Mouse (Mus musculus): Measurements from ENCODE around the gene Ramp1.

Gene Ramp1

DNA sequence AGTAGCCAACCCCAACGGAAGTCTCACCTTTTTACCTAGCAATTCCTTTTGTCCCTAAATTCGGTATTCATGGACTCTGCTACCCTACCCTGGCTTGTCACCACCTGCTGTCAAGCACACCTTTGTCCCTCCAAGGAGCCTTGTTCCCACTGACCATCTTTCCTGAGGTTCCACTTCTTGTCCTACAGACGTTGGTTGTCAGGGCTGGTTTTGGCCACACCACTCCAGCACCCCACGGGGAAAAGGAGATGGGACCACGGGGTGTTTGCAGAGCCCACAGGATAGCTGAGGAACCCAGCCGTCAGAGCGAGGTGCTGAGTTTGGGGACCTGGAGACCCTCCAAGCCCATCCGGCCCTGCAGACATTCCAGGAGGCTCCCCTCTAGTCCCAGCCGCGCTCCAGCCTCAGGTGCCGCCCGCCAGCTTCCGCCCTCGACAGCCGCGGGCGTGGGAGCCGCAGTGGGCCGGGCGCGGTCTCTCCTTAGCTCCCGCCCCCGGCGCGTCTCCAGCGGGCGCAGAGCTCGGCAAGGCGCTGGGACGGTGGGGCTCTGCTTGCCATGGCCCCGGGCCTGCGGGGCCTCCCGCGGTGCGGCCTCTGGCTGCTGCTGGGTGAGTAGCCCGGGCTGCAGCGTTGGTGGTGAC is at the start of gene Ramp1:
Gene Ramp1 (plus strand): TSS at position 290 of the 641 bp plus-strand sequence.
- DNase-seq: peak; percentile 88

GRCm38 (mm10) chr1:91137036-91137435 is 42.6 kb upstream of the Ramp1 start:
- no peak for DNase-seq

DNA sequence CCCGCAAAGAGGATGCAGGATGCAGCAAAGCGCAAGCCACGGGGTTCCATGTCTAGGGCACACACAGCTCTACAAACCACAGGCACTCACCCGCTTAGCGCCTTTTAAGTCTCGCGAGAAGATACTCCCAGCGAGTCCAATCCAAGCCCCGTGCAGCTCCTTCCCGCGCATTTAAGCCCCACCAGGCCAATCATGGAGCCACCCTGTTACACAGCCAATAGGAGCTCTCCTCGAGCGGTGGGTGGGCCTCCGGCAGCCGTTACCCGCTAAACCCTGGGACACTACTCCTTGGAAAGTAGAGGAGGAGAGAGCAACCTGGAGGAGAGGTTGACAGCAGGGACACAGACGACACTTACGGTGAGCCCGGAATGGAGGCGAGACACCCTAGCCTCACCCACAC is 34.8 kb upstream of the Ramp1 start, which contains the start of gene Rbm44:
Gene Rbm44 (plus strand): TSS at position 277 of the 400 bp plus-strand sequence.
- peak; percentile 9 for DNase-seq

DNA sequence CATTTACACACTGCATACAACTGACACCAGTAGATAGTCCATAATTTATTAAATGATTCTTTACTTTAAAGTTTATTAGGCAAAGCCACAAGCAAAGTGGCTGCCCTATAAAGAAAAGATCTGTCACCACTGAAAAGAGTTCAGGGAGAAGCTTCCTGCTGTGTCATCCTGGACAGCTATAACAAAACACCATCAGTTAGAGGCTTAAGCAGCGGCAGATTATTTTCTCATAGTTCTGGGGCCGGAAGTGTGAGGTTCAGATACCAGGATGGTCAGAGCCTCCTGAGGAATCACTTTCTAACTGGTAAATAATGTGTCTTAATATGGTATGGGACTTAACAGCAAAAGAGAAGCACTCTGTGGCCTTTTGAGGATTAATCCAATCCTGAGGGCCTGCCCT is 28.1 kb upstream of the Ramp1 start:
- no peak for DNase-seq

- DNase-seq: no peak
These were observed 12.8 kb upstream of the Ramp1 start for GRCm38 (mm10) chr1:91166798-91167197.

GRCm38 (mm10) chr1:91169157-91169556 is 10.5 kb upstream of the Ramp1 start:
- no peak for DNase-seq

- DNase-seq: no peak
These were observed 4.8 kb upstream of the Ramp1 start for GRCm38 (mm10) chr1:91174796-91175195.

- no peak for DNase-seq
These were observed 3.6 kb upstream of the Ramp1 start for GRCm38 (mm10) chr1:91176026-91176425.

GRCm38 (mm10) chr1:91176871-91177270 is 2.8 kb upstream of the Ramp1 start:
- no peak for DNase-seq

DNA sequence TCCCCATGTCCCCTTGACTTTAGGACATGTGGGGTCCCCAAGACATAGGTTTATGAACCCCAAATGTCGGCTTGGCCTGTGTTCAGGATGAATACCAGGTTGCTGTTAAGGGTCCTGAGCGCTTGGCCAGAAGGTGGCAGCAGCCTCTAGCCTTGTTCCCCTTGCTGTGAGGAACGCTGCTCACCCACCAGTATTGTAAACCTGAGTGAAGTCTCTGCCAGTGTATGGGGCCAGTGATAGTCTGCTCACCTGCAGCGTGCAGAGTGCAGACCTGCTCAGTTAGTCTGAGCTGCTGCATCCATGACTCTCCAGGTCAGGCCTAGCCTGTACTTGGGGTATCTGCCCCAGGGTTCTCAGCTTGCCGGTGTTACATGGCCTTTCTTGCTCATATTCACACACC is 536 bp upstream of the Ramp1 start:
- peak; percentile 91 for DNase-seq

DNA sequence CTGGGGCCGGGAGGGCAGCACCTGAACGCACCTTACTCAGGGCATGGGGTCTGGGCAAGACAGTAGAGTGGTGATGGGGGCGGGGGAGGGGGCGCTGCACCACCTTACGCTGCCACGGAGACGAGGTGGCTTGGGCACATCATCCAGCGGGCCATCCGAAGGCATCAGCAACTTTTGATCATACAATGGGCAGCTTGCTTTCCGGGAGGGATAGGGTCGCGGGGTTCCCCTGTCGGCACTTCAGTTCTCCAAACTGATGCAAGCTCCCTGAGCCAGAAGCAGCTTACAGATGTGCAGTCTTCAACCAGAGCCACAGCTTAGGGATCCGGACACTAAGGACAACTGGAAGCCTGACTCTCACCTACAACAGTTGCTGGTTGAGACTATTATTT is 548 bp downstream of the Ramp1 start:
- DNase-seq: no peak

DNA sequence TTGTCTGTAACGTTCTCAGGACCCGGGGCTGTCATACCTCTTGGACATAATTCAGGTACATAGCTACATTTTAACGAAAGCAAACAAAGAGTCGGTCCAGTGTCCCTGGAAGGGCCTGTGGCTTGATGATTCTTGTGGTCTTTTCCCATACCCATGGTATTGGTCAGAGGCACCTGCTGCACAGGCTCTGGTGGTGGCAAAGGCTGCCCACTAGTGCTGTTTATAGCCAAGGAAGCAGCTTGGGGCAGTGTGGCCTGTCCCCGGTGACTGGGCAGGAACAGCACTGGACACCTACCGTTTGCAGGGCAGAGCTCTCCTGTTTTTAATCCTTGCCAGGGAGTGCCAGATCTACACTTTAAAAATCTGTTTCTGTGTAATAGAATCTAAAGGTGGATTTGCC is 1.1 kb downstream of the Ramp1 start:
- DNase-seq: peak; percentile 20

DNA sequence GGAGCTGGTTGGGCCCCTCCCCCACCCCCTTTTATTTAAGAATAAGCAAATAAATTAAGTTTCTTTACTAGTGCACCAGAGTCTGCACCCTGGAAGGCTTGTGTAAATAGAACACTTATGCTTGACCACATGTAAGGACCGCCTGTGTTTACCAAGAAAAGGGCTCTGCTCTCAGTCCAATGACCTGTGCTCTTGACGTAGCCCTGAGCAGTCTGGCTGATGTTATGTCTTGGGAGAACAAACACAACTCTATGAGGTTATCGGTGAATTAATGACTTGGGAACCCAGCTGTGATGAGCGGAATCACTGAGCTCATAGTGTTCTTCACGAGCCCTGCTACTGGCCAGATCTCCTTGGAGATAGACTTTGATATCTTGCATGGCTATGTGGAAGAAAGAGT is 1.6 kb downstream of the Ramp1 start:
- peak; percentile 17 for DNase-seq

GRCm38 (mm10) chr1:91181784-91182450 is 2.3 kb downstream of the Ramp1 start:
- peak; percentile 34 for DNase-seq

- peak; percentile 79 for DNase-seq
These were observed 3.7 kb downstream of the Ramp1 start for GRCm38 (mm10) chr1:91183305-91183704.

DNA sequence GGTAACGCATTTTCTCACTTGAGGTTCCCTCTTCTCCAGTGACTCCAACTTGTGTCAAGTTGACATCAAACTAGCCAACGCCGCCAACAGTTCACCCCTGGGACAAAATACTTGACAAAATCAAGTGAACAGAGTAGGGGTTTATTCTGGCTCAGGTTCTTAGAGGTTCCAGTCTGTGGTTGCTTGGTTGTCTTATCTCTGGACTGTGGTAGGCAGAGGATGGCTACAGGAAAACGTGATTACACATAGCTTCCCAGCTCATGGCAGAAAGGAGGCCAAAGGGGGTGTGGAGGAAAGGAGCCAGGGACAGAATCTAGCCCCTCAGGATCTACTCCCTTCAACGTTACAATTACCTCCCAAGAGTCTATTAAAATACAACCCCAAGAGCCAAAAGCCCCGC is 7.1 kb downstream of the Ramp1 start:
- peak; percentile 12 for DNase-seq

DNA sequence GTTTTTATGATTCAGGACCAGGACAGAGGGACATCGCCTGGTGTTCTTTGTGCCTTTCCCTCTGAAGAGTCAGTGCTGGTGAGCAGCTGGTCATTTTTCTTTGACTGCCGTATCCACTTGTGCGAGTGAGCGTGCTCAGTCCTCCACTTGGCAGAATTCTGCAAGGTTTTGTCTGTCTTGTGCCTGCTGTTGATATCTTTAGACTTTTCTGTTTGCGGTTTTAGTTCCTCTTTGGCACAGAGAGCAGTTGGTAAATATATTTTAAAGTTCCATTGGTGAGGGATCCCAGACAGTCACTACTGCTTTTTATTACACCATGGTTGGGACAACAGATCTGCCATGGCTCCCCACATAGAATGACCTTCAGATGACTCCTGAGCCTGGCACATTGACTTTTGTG is 7.7 kb downstream of the Ramp1 start:
- peak; percentile 25 for DNase-seq

DNA sequence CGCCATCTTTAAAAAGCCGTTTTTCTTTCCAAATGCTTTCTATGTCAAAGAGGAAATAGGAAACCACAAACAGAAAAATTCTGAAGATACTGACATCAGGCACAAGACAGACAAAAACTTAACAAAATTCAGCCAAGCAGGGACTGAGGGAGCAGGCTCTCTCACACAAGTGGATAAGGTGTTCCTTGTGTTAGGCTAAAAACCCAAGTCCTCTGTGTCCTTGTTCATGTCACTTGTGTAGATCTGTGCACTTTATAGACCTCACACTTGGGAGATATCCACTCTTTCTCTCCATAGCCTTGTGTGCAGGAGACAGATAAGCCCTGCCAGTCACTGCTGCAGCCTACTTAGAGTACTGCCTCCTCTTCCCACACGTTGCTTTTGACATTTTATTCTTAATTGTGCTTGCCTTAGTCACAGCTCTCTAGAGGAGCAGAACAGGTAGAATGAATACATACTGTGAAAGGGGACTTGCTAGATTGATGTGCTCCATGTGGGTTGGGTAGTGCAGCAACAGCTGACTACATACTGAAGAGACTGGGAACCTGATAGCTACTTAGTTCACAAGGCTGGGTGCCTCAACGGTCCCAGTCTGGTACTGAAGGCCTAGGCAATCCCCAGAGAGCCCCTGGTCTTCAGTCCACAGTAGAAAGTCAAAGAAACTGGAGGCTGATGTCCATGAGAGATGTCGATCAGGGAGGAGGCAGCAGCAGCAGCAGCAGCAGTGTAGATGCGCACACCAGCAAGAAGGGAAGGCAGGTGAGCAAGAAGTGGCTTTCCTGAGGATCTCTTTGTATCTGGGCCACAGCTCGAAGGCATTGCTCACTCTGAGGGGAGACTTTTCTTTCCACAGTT is 8.4 kb downstream of the Ramp1 start:
- DNase-seq: peak; percentile 48

- peak; percentile 9 for DNase-seq
These were observed 9.3 kb downstream of the Ramp1 start for GRCm38 (mm10) chr1:91188851-91189460.

DNA sequence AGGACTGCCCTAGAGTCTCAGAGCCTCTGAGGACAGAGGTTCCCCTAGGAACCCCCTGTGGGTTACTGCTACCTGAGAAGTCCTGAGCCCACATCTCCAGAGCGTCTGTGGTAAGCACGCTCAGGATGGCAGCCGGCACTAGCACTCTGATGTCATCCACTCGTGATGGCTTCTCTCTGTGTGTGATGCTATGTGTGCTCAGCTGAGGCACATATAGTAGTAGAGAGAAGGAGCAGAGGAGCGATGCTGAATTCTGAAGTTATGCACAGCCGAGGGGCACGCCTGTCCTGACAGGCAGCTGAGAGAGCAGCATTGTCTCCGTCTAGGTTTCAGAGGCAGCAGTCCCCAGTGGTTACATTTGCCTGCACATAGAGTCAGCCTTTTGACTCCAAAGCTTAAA is 12.6 kb downstream of the Ramp1 start:
- peak; percentile 58 for DNase-seq

GRCm38 (mm10) chr1:91193242-91193641 is 13.6 kb downstream of the Ramp1 start:
- peak; percentile 86 for DNase-seq

- no peak for DNase-seq
These were observed 14.1 kb downstream of the Ramp1 start for GRCm38 (mm10) chr1:91193680-91194079.

DNA sequence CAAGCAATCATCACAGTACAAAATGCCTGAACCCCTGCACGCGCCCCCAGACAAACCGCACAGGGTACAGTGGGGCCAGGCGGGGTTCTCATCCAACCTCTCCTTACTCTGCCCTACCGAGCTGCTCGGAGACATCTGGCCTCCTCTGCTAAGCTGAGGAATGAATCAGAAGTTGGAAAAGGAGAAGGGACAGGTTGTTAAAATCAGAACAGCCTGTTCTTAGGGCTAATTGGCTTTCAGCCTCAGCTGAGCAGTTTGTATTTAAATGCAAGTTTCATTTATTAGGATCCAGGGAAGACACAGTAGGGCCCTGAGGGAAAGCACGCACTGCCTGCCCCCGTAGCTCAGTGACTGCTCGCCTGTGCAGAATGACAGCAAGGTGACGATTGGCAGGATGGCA is 20.2 kb downstream of the Ramp1 start:
- DNase-seq: no peak
